Mouse (Mus musculus) bone marrow, adult 2 months (tissue): ENCODE data around the gene Phactr2. TPM values are rescaled to one million over a fixed set of nuclear protein-coding genes. Genes with fewer than 3 reads are reported as not detected.

Experiments
- H3K27ac ChIP-seq: fragments of 200-500 bp; 2 replicates; pipeline ENCODE4 v1.5.1; 2012; ENCODE audit warnings: low read depth, mild to moderate bottlenecking, control low read depth, inconsistent platforms, low read length; ENCODE audit not compliant: control insufficient read depth, poor library complexity, insufficient read depth
- H3K4me1 ChIP-seq: fragments of 200-500 bp; 2 replicates; pipeline ENCODE4 v1.6.1; 2011; ENCODE audit warnings: low read length; ENCODE audit not compliant: control insufficient read depth, insufficient read depth
- H3K4me3 ChIP-seq: fragments of 200-500 bp; replicated peaks from 2 replicates; pipeline ENCODE3; 2011; ENCODE audit warnings: mild to moderate bottlenecking, low read depth, low read length, control low read depth; ENCODE audit not compliant: control insufficient read depth
- CTCF ChIP-seq: fragments of 200-500 bp; IDR thresholded peaks from 2 replicates; pipeline ENCODE4 v1.5.1; 2011; ENCODE audit warnings: low read length, control low read depth; ENCODE audit not compliant: control insufficient read depth, insufficient read depth
- POLR2A ChIP-seq: fragments of 200-500 bp; IDR thresholded peaks from 2 replicates; pipeline ENCODE4 v1.6.1; 2011; ENCODE audit warnings: low read depth, mild to moderate bottlenecking, control low read depth, low read length, borderline replicate concordance; ENCODE audit not compliant: control insufficient read depth
- WGBS: fragments of 180-500 bp; shearing (Covaris S2); methylation state at CpG from one replicate; pipeline ENCODE4 v1.1.7; 2018; 5-methylcytosine and 5-hydroxymethylcytosine counted together
- polyA plus RNA-seq: library from polyadenylated mRNA; stranded (reverse); fragments of >200 nt; gene quantifications from 2 replicates; pipeline ENCODE4 v1.2.4, GENCODE M21; 2011; ENCODE audit warnings: low replicate concordance; ENCODE audit not compliant: missing spikeins, insufficient read depth, insufficient read length

Phactr2 gene
- polyA plus RNA-seq, 1 experiment: 12.8 TPM

- no peak overlapping the region for H3K4me3 ChIP-seq
- TF ChIP-seq POLR2A: no peak
- TF ChIP-seq CTCF: no peak
- WGBS: 93% methylated on average over 10 of the region's 10 CpGs
- H3K27ac ChIP-seq: no peak overlapping the region
- H3K4me1 ChIP-seq: peaks cover 3% of the 10 kb centered on the region; the same call in 1 of the 2 replicates
Observed at GRCm38 (mm10) chr10:13424015-13424414, 50.2 kb downstream of the Phactr2 start.

- WGBS: 93% methylated on average over 9 of the region's 9 CpGs
- no peak overlapping the region for H3K27ac ChIP-seq
- H3K4me1 ChIP-seq: no peaks in the 10 kb centered on the region
- no peak overlapping the region for H3K4me3 ChIP-seq
- no peak for TF ChIP-seq CTCF
Observed at GRCm38 (mm10) chr10:13422121-13422520, 52.1 kb downstream of the Phactr2 start.

GRCm38 (mm10) chr10:13419246-13419645, 55.0 kb downstream of the Phactr2 start:
- no peak overlapping the region for H3K27ac ChIP-seq
- no peak overlapping the region for H3K4me3 ChIP-seq
- 61% methylated on average over 4 of the region's 4 CpGs for WGBS
- H3K4me1 ChIP-seq: no peaks in the 10 kb centered on the region
- TF ChIP-seq CTCF (no peak), POLR2A (no peak)

- no peak for TF ChIP-seq POLR2A
- TF ChIP-seq CTCF: no peak
- H3K4me3 ChIP-seq: no peak overlapping the region
- WGBS: 79% methylated on average over 8 of the region's 8 CpGs
Observed at GRCm38 (mm10) chr10:13415489-13416104, 58.6 kb downstream of the Phactr2 start.

GRCm38 (mm10) chr10:13412202-13412923, 61.8 kb downstream of the Phactr2 start:
- H3K4me3 ChIP-seq: no peak overlapping the region
- H3K4me1 ChIP-seq: no peaks in the 10 kb centered on the region
- H3K27ac ChIP-seq: no peak overlapping the region
- 85% methylated on average over 19 of the region's 19 CpGs for WGBS
- TF ChIP-seq POLR2A: no peak
- no peak for TF ChIP-seq CTCF

More at GRCm38 (mm10) chr10:13415489-13416104, 58.6 kb downstream of the Phactr2 start:
- Histone ChIP-seq H3K4me1 (no peaks in the 10 kb centered on the region), H3K27ac (no peak overlapping the region)

GRCm38 (mm10) chr10:13411056-13411455, 63.2 kb downstream of the Phactr2 start:
- TF ChIP-seq CTCF (no peak), POLR2A (no peak)
- 83% methylated on average over 3 of the region's 3 CpGs for WGBS
- Histone ChIP-seq H3K4me3 (no peak overlapping the region), H3K4me1 (no peaks in the 10 kb centered on the region), H3K27ac (no peak overlapping the region)

- Histone ChIP-seq H3K27ac (no peak overlapping the region), H3K4me1 (no peaks in the 10 kb centered on the region), H3K4me3 (no peak overlapping the region)
- 72% methylated on average over 1 of the region's 1 CpGs for WGBS
- TF ChIP-seq CTCF (no peak), POLR2A (no peak)
Observed at GRCm38 (mm10) chr10:13401971-13402370, 72.2 kb downstream of the Phactr2 start.

- Histone ChIP-seq H3K4me1 (no peaks in the 10 kb centered on the region), H3K4me3 (no peak overlapping the region), H3K27ac (no peak overlapping the region)
- 78% methylated on average over 3 of the region's 3 CpGs for WGBS
- TF ChIP-seq POLR2A (no peak), CTCF (no peak)
Observed at GRCm38 (mm10) chr10:13395753-13396152, 78.5 kb downstream of the Phactr2 start.
